Mouse (Mus musculus) embryo, embryonic 10.5 days (tissue): ENCODE measurements at regions not wholly inside any gene's neighbourhood (a gene's known extent, or its start where the extent isn't known, plus 50 kb on each side); places are given as distances from the start of the nearest gene placed in this dataset.

Experiments
- DNase-seq: peaks from one replicate; pipeline ENCODE4 v3.0.0-alpha.2; 2015; ENCODE audit warnings: low spot score

DNA sequence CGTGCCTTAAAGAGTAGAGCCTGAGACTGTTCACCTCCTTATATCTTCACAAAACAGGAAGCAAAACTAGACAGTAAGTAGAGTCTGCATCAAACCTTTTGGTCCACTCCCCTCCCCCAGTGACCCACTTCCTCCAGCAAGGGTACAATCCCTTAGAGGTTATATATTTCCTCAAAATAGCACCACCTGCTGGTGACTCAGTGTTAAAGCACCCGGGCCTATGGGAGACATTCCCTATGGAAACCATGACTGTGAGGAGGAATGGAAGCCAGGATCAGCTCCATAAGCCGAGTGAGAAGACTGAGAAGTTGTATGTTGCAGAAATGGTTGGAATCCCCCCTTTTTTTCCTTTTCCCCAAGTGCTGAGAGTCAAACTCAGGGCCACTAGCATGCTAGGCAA lies 66.5 kb upstream of the 4931429L15Rik start:
- no peak for DNase-seq

GRCm38 (mm10) chr9:46381342-46381741 lies 61.6 kb upstream of the 4931429L15Rik start:
- peak; percentile 52 for DNase-seq

GRCm38 (mm10) chr9:46379453-46379852 lies 59.7 kb upstream of the 4931429L15Rik start:
- no peak for DNase-seq

GRCm38 (mm10) chr9:46378339-46378738 lies 58.6 kb upstream of the 4931429L15Rik start:
- DNase-seq: no peak
